ENCODE assay signal across 18 mouse cellular contexts in genomic region chr11:22218222-22218621, GRCm38 (mm10).
A peak's percentile ranks its signal among the peaks of the same experiment; 100 is the strongest.
DNase-seq lines count a peak whose midpoint lies in the region; ATAC-seq lines count a peak whose summit lies in the region.
"Had no signal": no experiment of that assay in that cellular context is flagged by ENCODE, and none has a peak within 500 bp of the region (broad histone marks: within the 10 kb centered on the region; RNA-seq: fewer than 3 reads in every experiment).

No protein-coding gene starts in this region.

- peak; percentile 62 for ATAC-seq in granulocyte monocyte progenitor cell, adult 5-6 weeks (replicated peaks; ENCODE audit: poor library complexity, severe bottlenecking)
- ATAC-seq in megakaryocyte progenitor cell, adult 5-6 weeks (replicated peaks; ENCODE audit: poor library complexity): peak; percentile 57
- ATAC-seq: activated CD4-positive, CD25-positive, alpha-beta regulatory T cell, adult 4 months; forebrain, embryonic 13.5 days; forebrain, embryonic 15.5 days; forebrain, postnatal 0 days; Patski had no signal

- peak; percentile 42 for DNase-seq in A20 (ENCODE audit: low read depth, low spot score)
- no peak for DNase-seq in natural killer cell, adult 2 months (ENCODE audit: low spot score in 2 of 2)
- no peak for DNase-seq in urinary bladder, postnatal 4 days (ENCODE audit: low spot score in 2 of 2)
- DNase-seq: adrenal gland, adult 8-10 months; adrenal gland, postnatal 14 days; adrenal gland, postnatal 36 days; cerebellum, adult 11-12 months; cerebellum, adult 2 months; cerebellum, adult 9-10 months; cerebellum, postnatal 10 days; cerebellum, postnatal 25 days; forebrain, postnatal 0 days had no signal
